Mouse (Mus musculus): ENCODE data around the gene Fam89b. TPM values are rescaled to one million over a fixed set of nuclear protein-coding genes. Genes with fewer than 3 reads are reported as not detected.
A peak's percentile ranks its signal among the peaks of the same experiment; 100 is the strongest.
"Not testable (repeated sequence)": the region's sequence is repeated elsewhere in the genome, so short reads cannot be mapped to it uniquely, and the experiment has no call there.

Gene Fam89b
- total RNA-seq, 2 experiments from 2014 or later, result 24.4 to 30.9 TPM

DNA sequence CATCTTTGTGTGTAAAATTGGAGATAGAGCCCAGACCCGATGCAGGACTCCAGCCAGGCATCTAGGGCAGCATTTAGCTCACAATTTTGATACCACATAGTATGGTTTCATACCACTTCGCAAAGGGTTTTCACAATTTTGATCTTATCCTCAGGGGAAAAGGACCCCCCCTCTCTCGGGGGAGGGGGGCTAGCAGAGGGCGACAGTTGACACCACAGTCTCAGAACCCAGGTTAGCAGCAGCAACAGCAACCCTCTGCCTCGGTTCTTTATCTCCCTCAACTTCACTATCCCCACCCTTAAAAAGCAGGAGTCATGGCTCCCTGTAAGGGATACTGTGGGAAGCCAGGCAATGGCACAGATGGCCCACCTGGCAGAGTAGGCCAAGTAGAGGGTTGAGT lies 16.2 kb downstream of the Fam89b start:
- DNase-seq (ENCODE audit: low spot score in 2 of 2), result no peak

DNA sequence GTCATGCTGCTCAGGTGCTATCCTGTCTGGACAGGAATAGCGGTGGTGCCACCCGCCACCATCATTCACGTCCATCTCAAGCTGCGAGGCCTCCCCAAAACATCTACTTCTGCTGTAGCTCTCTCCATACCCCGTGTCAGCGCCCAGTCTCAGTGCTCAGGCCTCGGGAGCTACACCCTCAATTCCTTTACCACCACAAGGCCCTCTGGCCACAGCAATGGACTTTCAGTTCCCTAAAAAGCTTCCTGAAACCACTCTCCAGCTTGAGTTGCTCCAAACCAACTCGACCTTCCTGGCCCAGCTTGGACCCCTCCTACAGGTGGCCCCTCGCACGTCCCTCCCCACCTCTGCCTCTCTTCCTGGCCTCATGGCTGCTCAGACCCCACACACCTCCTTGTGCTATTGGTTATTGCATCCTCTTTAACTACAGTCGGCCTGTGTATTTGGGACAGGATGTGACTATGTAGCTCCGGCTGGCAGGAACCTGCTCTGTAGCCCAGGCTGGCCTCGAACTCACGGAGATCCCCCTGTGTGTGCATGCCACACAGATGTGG lies 17.5 kb downstream of the Fam89b start:
- no peak for DNase-seq (ENCODE audit: low spot score in 2 of 2)

DNA sequence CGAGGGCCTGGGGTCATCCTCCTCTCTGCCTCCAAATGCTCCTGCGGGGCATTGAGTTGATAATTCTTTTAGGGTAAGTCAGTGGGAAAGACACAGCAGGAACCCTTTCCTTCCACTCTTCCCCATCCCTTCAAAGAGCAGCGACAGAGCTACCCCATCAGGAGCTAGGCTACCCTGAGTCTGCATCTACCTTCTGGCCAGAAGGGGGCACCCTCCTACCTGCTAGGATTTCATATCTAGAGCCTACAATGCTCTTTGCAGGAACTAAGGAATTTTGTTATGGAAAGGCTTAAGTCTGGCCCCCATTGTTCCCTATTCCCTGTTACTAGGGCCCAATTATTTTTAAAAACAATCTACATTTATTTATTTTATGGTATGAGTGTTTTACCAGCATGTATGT lies 18.2 kb downstream of the Fam89b start:
- DNase-seq (ENCODE audit: low spot score in 2 of 2), result peak; percentile 61 to 81

DNA sequence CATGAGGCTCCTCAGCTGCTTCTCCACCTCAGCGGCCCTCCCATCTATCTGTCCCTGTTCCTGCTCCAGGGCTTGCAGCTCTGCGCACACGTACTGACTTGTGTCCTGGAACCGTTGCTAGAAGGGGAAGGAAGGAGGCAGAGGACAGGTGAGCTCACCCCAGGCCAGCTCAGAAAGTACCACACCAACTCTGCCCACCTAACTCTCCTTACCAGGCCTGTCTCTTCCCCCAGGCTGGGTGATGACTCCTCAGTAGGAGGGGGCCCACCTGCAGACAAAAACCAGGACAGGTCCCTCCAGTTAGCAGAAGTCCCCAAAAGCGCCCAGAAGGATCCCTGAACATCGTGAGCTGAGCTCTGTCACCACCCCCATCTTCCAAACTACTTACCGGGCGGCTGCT lies 18.9 kb downstream of the Fam89b start:
- no peak for DNase-seq (ENCODE audit: low spot score in 2 of 2)

DNA sequence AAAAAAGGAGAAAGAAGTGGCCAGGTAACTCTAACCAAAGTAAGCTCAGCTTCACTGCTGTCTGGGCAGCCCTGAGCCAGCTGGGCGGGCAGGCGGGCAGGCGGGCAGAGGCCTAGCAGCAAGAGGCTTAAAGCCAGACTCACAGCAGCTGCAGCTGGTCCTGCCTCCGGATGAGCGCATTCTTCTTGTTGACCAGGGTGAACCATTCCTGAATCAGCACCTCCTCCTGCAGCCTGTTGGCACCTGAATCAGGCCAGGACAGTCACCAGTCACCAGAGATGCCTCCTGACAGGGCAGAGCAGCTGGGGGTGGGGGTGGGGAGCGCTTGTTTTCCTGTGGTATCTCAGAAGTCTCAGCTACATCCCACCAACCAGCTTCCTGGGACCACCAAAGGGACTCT lies 19.4 kb downstream of the Fam89b start:
- no peak for DNase-seq (ENCODE audit: low spot score in 2 of 2)

DNA sequence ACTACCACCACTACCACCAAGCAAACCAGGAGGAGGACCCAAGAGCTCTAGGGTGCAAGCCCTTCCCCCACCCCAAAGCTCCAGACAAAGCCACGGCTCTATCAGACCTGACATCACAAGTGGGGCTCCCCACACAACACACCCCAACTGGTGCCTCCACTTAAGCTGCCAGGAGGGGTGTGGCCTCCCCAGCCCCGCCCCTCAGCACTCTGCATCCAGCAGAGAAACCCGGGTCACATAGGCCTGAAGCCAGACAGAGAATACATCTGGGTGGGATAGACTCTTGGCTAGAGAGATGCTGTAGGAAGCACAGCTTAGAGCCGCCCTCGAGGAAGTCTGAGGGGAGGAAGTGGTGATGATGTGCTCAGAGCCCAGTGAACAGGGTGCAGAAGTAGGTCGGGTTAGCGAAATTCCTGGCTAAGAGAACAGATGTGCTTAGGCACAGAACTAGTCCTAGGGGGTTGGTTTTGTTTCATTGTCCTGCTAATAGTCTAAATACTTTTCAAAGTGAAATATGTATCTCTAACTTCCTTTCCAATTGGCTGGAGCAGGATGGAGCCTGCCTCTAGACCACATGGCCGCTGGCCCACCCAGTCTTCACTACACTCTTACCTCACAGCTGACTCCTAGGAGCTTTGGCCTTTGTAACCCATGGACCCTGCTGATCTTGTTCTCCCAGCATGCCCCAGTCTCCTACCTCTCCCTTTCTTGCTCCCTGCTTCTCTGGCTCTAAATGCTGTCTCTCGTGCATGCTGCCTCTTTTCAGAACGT lies 24.5 kb downstream of the Fam89b start:
- no peak for DNase-seq (ENCODE audit: low spot score in 2 of 2)

DNA sequence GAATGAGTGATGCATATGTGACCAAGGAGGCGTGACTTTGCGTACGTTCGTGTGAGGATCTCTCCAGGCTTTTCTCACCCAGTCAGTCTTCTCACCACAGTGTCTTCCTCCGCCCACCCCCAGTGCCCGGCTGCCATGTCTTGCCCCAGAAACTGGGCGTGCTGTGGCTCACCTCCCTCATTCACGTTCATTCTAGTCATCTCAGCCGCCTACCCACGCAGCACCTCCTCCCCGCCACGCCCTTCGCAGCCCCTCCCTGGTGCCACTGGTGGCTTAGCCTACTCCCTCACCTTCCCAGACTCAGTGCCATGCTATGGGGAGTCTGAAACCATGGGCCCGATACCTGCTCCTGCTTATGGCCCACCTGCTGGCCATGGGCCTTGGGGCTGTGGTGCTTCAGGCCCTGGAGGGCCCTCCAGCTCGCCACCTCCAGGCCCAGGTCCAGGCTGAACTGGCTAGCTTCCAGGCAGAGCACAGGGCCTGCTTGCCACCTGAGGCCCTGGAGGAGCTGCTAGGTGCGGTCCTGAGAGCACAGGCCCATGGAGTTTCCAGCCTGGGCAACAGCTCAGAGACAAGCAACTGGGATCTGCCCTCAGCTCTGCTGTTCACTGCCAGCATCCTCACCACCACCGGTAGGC lies 25.2 kb downstream of the Fam89b start, which contains the start of gene Kcnk7:
Gene Kcnk7, plus strand, starts transcription at position 205 of the 638 bp plus-strand sequence.
- peak in 1 of 2 experiments; percentile 32 for DNase-seq (ENCODE audit: low spot score in 2 of 2)

DNA sequence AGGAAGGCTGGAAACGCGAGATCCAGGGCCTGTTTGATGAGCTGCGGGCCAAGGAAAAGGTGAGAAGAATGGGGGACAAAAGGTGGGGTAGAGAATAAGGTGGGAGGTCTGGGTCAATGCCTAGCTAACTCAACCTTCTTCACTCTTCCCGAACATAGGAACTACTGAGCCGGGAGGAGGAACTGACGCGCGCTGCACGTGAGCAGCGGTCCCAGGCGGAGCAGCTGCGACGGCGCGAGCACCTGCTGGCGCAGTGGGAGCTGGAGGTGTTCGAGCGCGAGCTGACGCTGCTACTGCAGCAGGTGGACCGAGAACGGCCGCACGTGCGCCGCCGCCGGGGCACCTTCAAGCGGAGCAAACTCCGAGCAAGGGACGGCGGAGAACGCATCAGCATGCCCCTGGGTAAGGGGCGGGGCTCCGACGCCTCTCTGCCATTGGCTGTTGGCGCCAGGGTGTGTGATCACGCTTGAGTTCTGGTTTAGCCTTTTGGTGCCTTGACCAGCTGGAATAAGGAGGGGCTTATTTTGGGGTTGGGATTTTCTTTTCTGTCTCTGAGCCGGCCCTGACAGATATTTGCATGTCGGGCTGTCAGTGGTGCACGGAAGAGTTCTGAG lies 33.5 kb downstream of the Fam89b start:
- DNase-seq (ENCODE audit: low spot score in 2 of 2), result no peak

DNA sequence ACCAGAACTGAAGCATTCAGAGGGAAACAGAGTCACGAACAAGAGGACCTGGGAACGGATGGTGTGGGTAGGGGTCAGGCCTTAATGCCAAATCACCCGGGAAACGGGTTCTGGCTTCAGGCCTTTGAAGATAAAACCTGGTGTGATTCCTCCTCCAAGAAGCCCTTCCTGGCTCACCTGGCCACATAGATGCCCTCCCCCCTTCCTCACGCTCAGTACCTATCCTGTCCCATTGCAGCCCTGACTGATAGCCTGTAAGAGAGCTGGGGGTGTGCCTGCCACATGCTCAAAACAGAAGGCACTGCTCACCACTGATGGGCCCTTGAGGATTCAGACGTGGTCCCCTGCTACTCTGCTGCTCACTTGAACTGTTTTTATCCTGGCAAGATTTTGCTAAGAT lies 35.7 kb downstream of the Fam89b start:
- DNase-seq (ENCODE audit: low spot score in 2 of 2), result no peak

DNA sequence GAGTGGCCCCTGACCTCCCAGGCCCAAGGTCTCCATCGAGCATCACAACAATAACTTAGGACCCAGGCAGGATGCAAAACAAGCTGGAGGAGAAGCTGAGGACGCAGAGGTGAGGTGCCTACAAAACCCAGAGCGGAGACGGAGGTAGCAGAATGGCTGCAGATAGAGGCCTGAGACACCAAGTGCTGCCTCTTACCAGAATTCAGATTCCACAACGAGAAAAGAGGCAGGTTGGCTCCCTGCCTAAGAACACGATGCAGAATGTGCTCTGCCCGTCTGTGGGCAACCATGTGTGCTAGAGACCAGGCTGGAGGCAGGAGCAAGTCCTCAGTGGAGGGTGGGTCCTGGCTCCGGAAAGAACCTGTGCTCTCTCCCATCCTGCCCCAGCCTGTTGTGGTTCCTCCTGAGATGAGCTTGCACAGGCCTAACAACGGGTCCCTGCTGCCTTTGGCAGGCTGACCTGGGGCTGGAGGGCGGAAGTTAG lies 36.5 kb downstream of the Fam89b start:
- no peak for DNase-seq (ENCODE audit: low spot score in 2 of 2)

DNA sequence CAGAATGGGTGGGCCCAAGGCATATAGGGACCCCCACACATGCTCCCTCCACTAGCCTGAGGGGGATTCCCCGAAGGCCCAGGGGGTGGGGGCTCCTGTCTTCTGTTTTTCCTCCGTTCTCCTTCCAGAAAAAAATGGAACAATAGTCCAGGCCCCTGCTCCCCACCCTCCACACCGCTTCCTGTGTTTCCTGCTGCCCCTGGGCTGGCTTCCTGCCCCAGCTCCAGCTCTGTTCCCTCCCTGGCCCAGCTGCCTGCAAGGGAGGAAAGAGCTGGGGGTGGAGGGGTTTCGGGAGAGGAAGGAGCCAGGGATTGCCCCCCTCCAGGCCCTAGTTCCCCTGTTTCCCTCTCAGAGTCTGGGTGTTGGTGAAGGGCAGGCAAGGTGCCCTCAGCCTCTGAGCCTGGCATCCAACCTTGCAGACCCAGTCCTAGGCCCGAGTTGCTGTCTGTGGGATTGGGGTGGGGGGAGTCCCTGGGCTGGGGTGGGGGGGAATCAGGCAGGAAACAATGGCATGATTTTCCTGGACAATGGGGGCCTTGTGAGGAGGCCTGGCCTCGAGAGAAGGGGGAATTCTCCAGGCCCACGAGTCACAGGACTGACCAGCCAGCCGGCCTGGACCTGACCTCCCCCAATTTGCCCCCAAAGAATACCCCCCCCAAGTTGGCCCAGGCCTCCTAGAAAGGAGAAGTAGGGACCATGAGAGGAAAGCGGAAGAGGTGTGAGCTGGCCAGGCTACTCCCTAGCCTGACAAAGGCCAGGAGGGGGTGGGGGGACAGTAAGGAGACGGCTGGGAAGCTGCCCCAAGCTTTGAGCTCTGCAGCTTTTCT lies 37.2 kb downstream of the Fam89b start:
- DNase-seq (ENCODE audit: low spot score in 2 of 2), result no peak

DNA sequence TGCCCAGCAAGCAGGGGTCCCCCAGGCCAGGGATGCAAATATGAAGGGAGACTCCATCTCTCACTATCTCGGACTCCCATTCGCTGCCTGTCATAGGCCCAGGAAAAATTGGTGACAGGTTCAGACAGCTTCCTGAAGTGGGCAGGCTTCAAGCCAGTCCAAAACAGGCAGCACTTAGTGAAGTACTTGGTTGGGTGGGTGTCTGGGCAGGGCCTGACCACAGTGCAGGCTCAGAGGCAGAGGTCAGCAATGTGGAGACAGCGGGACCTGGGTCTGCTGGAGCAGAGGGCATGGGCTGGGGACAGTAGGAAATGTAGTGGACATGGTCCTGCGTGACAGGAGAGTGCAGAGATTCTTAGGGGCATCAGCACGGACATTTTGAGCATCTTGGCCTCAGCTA lies 37.9 kb downstream of the Fam89b start:
- no peak for DNase-seq (ENCODE audit: low spot score in 2 of 2)

DNA sequence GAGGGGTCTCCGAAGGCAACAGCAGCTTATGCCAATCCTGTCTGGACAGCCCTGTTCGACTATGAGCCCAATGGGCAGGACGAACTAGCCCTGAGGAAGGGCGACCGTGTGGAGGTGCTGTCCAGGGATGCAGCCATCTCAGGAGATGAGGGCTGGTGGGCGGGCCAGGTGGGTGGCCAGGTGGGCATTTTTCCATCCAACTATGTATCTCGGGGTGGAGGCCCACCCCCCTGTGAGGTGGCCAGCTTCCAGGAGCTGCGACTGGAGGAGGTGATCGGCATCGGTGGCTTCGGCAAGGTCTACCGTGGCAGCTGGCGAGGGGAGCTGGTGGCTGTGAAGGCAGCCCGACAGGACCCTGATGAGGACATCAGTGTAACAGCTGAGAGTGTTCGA lies 39.1 kb downstream of the Fam89b start:
- DNase-seq (ENCODE audit: low spot score in 2 of 2), result peak in 1 of 2 experiments; percentile 40

DNA sequence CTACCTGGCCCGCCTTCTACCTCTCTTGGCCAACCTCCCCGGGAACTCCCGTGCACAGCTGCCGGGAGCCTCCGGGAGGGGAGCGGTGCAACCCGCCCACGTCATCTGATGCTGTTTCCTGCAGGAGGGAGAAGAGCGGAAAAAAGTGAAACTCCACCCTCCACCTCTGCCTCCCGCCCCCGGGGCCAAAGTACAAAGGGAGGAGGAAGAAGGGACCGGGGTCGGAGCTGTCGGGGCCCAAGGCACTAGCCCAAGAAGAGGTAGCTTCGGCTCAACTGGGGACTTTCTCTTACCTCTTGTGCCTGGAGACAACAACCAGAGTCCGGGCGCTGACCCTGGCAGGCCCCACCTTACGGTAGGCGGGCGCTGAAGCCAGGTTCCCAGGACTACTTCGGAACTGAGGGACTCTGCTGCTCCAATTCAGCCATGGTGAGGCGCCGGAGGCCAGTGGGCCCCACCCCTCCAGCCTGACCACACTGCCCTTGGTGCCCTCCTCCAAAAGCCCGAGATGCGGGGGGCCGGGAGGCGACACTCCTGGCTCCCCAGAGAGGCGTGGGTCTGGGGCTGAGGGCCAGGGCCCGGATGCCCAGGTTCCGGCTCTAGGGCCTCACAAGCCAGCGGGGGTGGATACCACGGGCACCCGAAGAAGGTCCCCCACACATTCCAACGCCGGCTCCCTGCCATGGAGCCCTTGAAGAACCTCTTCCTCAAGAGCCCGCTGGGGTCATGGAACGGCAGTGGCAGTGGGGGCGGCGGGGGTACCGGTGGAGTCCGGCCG lies 39.7 kb downstream of the Fam89b start:
- DNase-seq (ENCODE audit: low spot score in 2 of 2), result peak; percentile 69 to 70

DNA sequence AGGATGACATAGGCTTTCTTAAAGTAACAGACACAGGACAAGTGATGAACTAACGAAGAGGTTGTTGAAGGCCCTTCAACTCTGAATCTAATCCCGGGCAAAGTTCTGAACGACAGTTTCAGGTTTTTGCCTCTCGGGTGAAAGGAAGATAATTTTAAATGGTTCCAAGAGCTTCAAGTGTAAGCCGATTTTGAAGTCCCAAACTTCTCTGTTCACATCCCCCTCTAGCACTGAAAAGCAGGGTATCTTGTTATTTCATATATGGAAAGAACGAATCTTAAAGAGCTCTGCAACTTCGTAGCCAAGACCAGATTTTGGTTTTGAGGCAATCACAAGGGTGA lies 40.4 kb downstream of the Fam89b start:
- no peak for DNase-seq (ENCODE audit: low spot score in 2 of 2)

DNA sequence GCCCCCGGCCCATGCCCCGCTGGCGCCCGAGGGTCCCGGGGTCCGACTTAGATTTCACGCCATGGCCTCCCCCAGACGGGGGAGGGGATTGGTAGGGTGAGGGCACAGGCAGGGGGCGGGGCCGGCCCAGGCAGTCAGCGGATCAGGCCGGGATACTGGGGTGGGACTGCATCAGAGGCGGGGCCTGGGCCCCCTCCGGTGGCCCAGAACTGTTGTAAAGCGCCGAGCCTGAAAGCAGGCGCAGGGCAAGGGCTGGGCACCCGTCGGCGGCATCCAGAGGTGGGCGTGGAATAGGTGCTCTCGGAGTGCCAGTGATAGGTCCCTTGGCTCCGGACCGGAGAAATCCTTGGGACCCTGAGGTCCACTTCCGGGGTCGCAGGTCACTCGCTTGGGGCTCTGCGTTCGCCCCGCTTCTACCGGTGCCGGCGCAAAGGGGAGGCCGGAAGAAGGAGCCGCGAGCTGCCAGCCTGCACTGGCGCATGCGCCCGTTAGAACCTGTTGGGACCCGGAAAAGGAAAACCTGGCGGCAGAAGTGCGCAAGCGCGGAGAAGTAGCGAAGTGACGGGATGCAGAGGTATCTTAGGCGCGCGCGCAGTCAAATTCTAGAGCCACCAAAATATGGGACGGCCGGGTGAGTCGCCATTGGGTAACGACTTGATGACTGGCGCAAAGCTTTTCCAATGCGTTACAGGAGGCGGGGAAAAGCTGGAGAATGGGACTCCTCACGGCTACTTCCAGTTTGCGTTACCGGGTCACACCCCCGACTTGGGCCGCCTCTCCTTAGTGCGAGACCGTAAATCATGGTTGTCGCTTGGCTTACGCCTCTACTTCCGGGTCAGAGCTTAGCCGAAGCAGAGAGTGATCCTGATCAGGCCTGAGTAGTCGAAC lies 41.0 kb downstream of the Fam89b start, which contains the start of the genes Map3k11 and Pcnx3:
Gene Map3k11, plus strand, starts transcription at position 543 of the 888 bp plus-strand sequence.
Gene Pcnx3, minus strand, starts transcription at position 709 of the 888 bp plus-strand sequence.
- peak; percentile 98 to 99 for DNase-seq (ENCODE audit: low spot score in 2 of 2)

DNA sequence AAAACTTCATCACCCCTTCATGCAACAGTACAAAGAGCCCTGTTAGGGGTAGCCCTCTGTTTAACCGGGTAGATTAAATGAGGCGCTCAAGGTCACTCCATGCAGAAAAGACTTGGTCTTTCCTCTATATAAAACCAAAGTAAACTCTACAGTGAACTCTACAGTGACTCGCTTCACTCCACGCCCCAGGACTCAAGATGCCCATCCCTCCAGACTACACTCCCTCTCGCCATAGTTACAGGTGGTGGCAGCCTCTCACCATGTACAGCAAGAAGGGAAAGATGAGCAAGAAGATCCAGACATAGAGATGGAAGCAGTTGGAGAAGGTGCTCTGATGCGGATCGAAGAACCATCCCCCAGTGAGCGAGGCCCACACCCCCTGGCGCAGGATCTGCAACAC lies 41.7 kb downstream of the Fam89b start:
- DNase-seq (ENCODE audit: low spot score in 2 of 2), result no peak

DNA sequence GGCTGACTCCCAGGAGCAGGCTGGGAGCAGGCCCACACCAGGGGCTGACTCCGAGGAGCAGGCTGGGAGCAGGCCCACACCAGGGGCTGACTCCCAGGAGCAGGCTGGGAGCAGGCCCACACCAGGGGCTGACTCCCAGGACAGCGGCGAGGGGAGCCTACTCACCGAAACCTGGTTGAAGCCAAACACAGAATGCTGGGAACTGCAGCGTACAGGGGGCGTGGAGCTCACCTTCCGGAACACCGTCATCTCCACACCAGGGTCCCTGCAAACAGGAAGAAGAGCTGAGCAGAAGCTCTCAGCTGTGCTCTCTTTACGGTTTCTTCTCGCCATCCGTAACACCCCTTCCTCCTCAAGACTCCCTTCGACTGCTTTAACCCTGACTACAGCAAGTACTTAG lies 42.5 kb downstream of the Fam89b start:
- not testable (repeated sequence) for DNase-seq (ENCODE audit: low spot score in 2 of 2)

DNA sequence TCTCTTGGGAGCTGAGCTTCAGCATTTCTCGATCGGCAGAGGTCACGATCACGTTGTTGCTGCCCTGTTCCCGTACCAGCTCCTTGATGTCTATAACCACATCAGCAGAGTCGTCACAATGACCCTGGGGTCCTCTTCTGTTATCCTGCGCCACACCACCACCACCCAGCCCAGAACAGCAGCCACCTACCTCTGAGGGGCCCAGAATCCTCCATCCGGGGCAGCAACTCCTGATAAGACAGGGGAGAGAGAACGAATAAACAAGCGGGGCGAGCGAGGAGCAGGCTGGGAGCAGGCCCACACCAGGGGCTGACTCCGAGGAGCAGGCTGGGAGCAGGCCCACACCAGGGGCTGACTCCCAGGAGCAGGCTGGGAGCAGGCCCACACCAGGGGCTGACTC lies 43.0 kb downstream of the Fam89b start:
- no peak for DNase-seq (ENCODE audit: low spot score in 2 of 2)

All from left cerebral cortex, adult 18-20 months (tissue).